Comparison of ENCODE assay signal across 23 mouse cellular contexts in the genomic region with DNA sequence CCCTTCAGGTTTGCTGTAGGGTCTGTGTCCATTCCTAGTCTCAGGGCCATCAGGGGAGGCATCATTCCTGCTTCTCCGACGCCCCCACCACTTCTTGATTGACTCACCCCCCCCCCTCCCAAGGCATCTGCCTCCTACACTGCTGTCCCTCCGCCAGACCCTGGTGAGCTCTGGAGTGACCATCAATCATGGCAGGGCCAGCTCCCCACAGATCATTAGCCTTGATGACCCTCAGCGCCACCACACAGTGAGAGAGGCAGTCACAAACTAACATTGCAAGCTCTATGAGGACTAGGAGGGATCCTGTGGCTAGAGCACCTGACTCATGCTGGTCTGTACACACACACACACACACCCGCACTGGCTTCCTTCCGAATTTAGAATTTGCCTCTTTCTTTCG. TPM values are rescaled to one million over a fixed set of nuclear protein-coding genes. Genes with fewer than 3 reads are reported as not detected.
A peak's percentile ranks its signal among the peaks of the same experiment; 100 is the strongest.
DNase-seq lines count a peak whose midpoint lies in the region; ATAC-seq and TF ChIP-seq lines count a peak whose summit lies in the region.
"Had no signal": no experiment of that assay in that cellular context is flagged by ENCODE, and none has a peak within 500 bp of the region (broad histone marks: within the 10 kb centered on the region; RNA-seq: fewer than 3 reads in every experiment).

No protein-coding gene starts in this region.

- no peak for ATAC-seq in liver, embryonic 13.5 days (ENCODE audit: low read depth)
- no peak for ATAC-seq in liver, embryonic 12.5 days
- no peak for ATAC-seq in Patski
- ATAC-seq in midbrain, embryonic 14.5 days (ENCODE audit: low FRiP score, low TSS enrichment) = no peak
- ATAC-seq: forebrain, postnatal 0 days; midbrain, embryonic 15.5 days had no signal

- CTCF ChIA-PET in Patski (lab: Charles Lee) = no interaction called here

- peak; percentile 24 for DNase-seq in embryo, embryonic 10.5 days (ENCODE audit: low spot score)
- no peak for DNase-seq in embryo, embryonic 11 days
- DNase-seq in liver, embryonic 13.5 days = no peak
- peak; percentile 17 for DNase-seq in Patski (ENCODE audit: low read depth, low spot score)
- DNase-seq in midbrain, embryonic 14.5 days = no peak
- DNase-seq in layer of hippocampus, adult 9-10 months (ENCODE audit: low spot score) = no peak
- DNase-seq: adrenal gland, adult 2 months; cerebellum, postnatal 10 days; forebrain, postnatal 0 days; heart, postnatal 10 days; kidney, postnatal 14 days; layer of hippocampus, adult 9-11 months; lung, embryonic 14.5 days; lung, postnatal 4 days; right cerebral cortex, postnatal 14 days; thymus, postnatal 14 days had no signal

- no peak overlapping the region for H3K9ac ChIP-seq in liver, embryonic 13.5 days
- H3K9ac ChIP-seq in liver, embryonic 12.5 days = no peak overlapping the region
- H3K9ac ChIP-seq in midbrain, embryonic 14.5 days (replicated peaks; ENCODE audit: low read length) = no peak overlapping the region
- H3K9ac ChIP-seq: forebrain, postnatal 0 days; hindbrain, embryonic 12.5 days; lung, embryonic 14.5 days; midbrain, embryonic 15.5 days had no signal

- H3K4me1 ChIP-seq in liver, embryonic 13.5 days (replicated peaks) = peaks cover 15% of the 10 kb centered on the region
- peaks cover 15% of the 10 kb centered on the region; the same call in 1 of the 2 replicates for H3K4me1 ChIP-seq in liver, embryonic 12.5 days
- H3K4me1 ChIP-seq in megakaryocyte, embryonic 14.5 days = peaks cover 100% of the 10 kb centered on the region
- no peaks in the 10 kb centered on the region for H3K4me1 ChIP-seq in midbrain, embryonic 14.5 days (ENCODE audit: control insufficient read depth, insufficient read depth, low read length)
- H3K4me1 ChIP-seq: midbrain, embryonic 15.5 days had no signal

- H3K27me3 ChIP-seq in liver, embryonic 13.5 days = no peaks in the 10 kb centered on the region
- no peaks in the 10 kb centered on the region for H3K27me3 ChIP-seq in liver, embryonic 12.5 days (replicated peaks)
- H3K27me3 ChIP-seq in Patski = no peaks in the 10 kb centered on the region
- no peaks in the 10 kb centered on the region for H3K27me3 ChIP-seq in megakaryocyte, embryonic 14.5 days (replicated peaks)
- H3K27me3 ChIP-seq in midbrain, embryonic 14.5 days (ENCODE audit: control insufficient read depth, insufficient read depth, low read length) = no peaks in the 10 kb centered on the region
- H3K27me3 ChIP-seq: hindbrain, embryonic 12.5 days; midbrain, embryonic 15.5 days had no signal

- WGBS in liver, embryonic 13.5 days (ENCODE audit: insufficient replicate concordance) = 30% methylated on average over 7 of the region's 7 CpGs
- 49% methylated on average over 7 of the region's 7 CpGs for WGBS in liver, embryonic 12.5 days (ENCODE audit: insufficient replicate concordance)
- WGBS in midbrain, embryonic 14.5 days = 81% methylated on average over 7 of the region's 7 CpGs

- TF ChIP-seq CTCF in Patski (IDR thresholded peaks at IDR 0.05) = no peak

- POLR2A ChIA-PET in Patski (lab: Charles Lee) = no interaction called here

- no peak overlapping the region for H3K4me3 ChIP-seq in liver, embryonic 13.5 days (replicated peaks)
- H3K4me3 ChIP-seq in liver, embryonic 12.5 days = no peak overlapping the region
- peak overlapping the region; percentile 70 for H3K4me3 ChIP-seq in megakaryocyte, embryonic 14.5 days (replicated peaks)
- no peak overlapping the region for H3K4me3 ChIP-seq in midbrain, embryonic 14.5 days (replicated peaks; ENCODE audit: low read depth, low read length)
- H3K4me3 ChIP-seq: forebrain, embryonic 10.5 days; hindbrain, embryonic 12.5 days; midbrain, embryonic 15.5 days; myocyte had no signal

- peak overlapping the region; percentile 23; the same call in 1 of the 2 replicates for H3K27ac ChIP-seq in liver, embryonic 13.5 days
- H3K27ac ChIP-seq in liver, embryonic 12.5 days = no peak overlapping the region
- no peak overlapping the region for H3K27ac ChIP-seq in midbrain, embryonic 14.5 days (replicated peaks; ENCODE audit: low read depth, low read length)
- H3K27ac ChIP-seq: forebrain, embryonic 10.5 days; hindbrain, embryonic 12.5 days; midbrain, embryonic 15.5 days had no signal

- in situ Hi-C loops in Patski (cut with MboI; ENCODE audit: low pct_unique_long_range_greater_than_20kb) = no loop called here

- no peaks in the 10 kb centered on the region for H3K9me3 ChIP-seq in liver, embryonic 13.5 days (replicated peaks)
- H3K9me3 ChIP-seq in liver, embryonic 12.5 days (replicated peaks) = no peaks in the 10 kb centered on the region
- no peaks in the 10 kb centered on the region for H3K9me3 ChIP-seq in megakaryocyte, embryonic 14.5 days
- no peaks in the 10 kb centered on the region for H3K9me3 ChIP-seq in midbrain, embryonic 14.5 days (ENCODE audit: control insufficient read depth, low read length)
- H3K9me3 ChIP-seq: forebrain, embryonic 10.5 days; hindbrain, embryonic 12.5 days; midbrain, embryonic 15.5 days had no signal

- no peak overlapping the region for H3K4me2 ChIP-seq in liver, embryonic 13.5 days
- H3K4me2 ChIP-seq in liver, embryonic 12.5 days = no peak overlapping the region
- no peak overlapping the region for H3K4me2 ChIP-seq in midbrain, embryonic 14.5 days (ENCODE audit: low read length)
- H3K4me2 ChIP-seq: heart, embryonic 11.5 days; hindbrain, embryonic 12.5 days; lung, embryonic 14.5 days; midbrain, embryonic 15.5 days had no signal

- H3K36me3 ChIP-seq in liver, embryonic 13.5 days = no peaks in the 10 kb centered on the region
- no peaks in the 10 kb centered on the region for H3K36me3 ChIP-seq in liver, embryonic 12.5 days
- H3K36me3 ChIP-seq in megakaryocyte, embryonic 14.5 days (replicated peaks; ENCODE audit: low read length) = peaks cover 27% of the 10 kb centered on the region
- no peaks in the 10 kb centered on the region for H3K36me3 ChIP-seq in midbrain, embryonic 14.5 days (ENCODE audit: control insufficient read depth, insufficient read depth, low read length)
- H3K36me3 ChIP-seq: forebrain, embryonic 10.5 days; hindbrain, embryonic 12.5 days; midbrain, embryonic 15.5 days had no signal

RNA-seq across cellular contexts. Expression of a gene that starts 15.2 kb away (rescaled TPM):
- 2.8 TPM in 2 replicates for polyA plus RNA-seq in liver, embryonic 13.5 days (2015; fragmentation: Nextera tagmentation; extraction: Ambion mirVana)
- 3.2 and 3.7 TPM in 2 replicates for polyA plus RNA-seq in liver, embryonic 12.5 days (2016; fragmentation: Nextera tagmentation; extraction: Ambion mirVana)
- 0.41 TPM for polyA plus RNA-seq in Patski (2021)
- polyA plus RNA-seq in megakaryocyte, embryonic 14.5 days (2012; ENCODE audit: insufficient read depth, low replicate concordance) = 22.0 and 29.4 TPM in 2 replicates
- polyA plus RNA-seq in midbrain, embryonic 14.5 days (2014; fragmentation: Nextera tagmentation; extraction: Ambion mirVana) = 0.24 and 1.0 TPM in 2 replicates

Comparison
In these comparisons a context has a peak if more than half of its experiments do, and no peak if none do; other contexts are left out.
1. DNase-seq: peak in embryo, embryonic 10.5 days (single experiment) and Patski (single experiment); none in embryo, embryonic 11 days (single experiment), liver, embryonic 13.5 days (single experiment), midbrain, embryonic 14.5 days (single experiment) and layer of hippocampus, adult 9-10 months (single experiment).